Mouse (Mus musculus) heart, postnatal 10 days (tissue): ENCODE measurements around the gene Hmgcr. TPM values are rescaled to one million over a fixed set of nuclear protein-coding genes. Genes with fewer than 3 reads are reported as not detected.
"Not testable (repeated sequence)": the region's sequence is repeated elsewhere in the genome, so short reads cannot be mapped to it uniquely, and the experiment has no call there.

ENCODE experiments used
- DNase-seq, 2 experiments: peaks; one replicate each; pipeline ENCODE4 v3.0.0; 2021
- intact Hi-C: fragments of 180-260 bp; cut with DNase I; formaldehyde crosslinking; loops from one replicate; pipeline ENCODE4 v1.15.1; 2025
- total RNA-seq, 2 experiments: library from RNA; stranded (reverse); gene quantifications; 2 replicates each; pipeline ENCODE4 v1.2.3; 2021

Gene Hmgcr
- total RNA-seq, 2 experiments from 2014 or later, result 16.8 to 22.6 TPM

- intact Hi-C loops, result no loop called here
- DNase-seq, result no peak
Measured at GRCm38 (mm10) chr13:96671078-96671905, 556 bp upstream of the Hmgcr start.

GRCm38 (mm10) chr13:96670019-96670405 is 724 bp downstream of the Hmgcr start:
- intact Hi-C loops, result no loop called here
- DNase-seq, result no peak

GRCm38 (mm10) chr13:96664419-96664974 is 6.2 kb downstream of the Hmgcr start:
- no peak for DNase-seq
- intact Hi-C loops, result no loop called here

GRCm38 (mm10) chr13:96663120-96663519 is 7.6 kb downstream of the Hmgcr start:
- intact Hi-C loops, result not testable (repeated sequence)

GRCm38 (mm10) chr13:96660095-96660860 is 10.5 kb downstream of the Hmgcr start:
- peak; percentile 39 to 46 for DNase-seq
- intact Hi-C loops, result no loop called here

More at GRCm38 (mm10) chr13:96663120-96663519, 7.6 kb downstream of the Hmgcr start:
- not testable (repeated sequence) for DNase-seq

GRCm38 (mm10) chr13:96658936-96659335 is 11.8 kb downstream of the Hmgcr start:
- DNase-seq, result no peak
- intact Hi-C loops, result no loop called here

GRCm38 (mm10) chr13:96656673-96657072 is 14.1 kb downstream of the Hmgcr start:
- no peak for DNase-seq
- intact Hi-C loops, result no loop called here

- intact Hi-C loops, result no loop called here
- no peak for DNase-seq
Measured at GRCm38 (mm10) chr13:96653041-96653440, 17.7 kb downstream of the Hmgcr start.

GRCm38 (mm10) chr13:96645822-96646221 is 24.9 kb downstream of the Hmgcr start:
- no peak for DNase-seq
- intact Hi-C loops, result no loop called here

GRCm38 (mm10) chr13:96644168-96644567 is 26.6 kb downstream of the Hmgcr start:
- intact Hi-C loops, result no loop called here

GRCm38 (mm10) chr13:96630396-96630795 is 40.3 kb downstream of the Hmgcr start:
- intact Hi-C loops, result no loop called here
- no peak for DNase-seq

More at GRCm38 (mm10) chr13:96644168-96644567, 26.6 kb downstream of the Hmgcr start:
- DNase-seq, result no peak

- intact Hi-C loops, result no loop called here
- no peak for DNase-seq
Measured at GRCm38 (mm10) chr13:96620891-96621290, 49.8 kb downstream of the Hmgcr start.

GRCm38 (mm10) chr13:96614615-96615014 is 56.1 kb downstream of the Hmgcr start:
- no peak for DNase-seq
- intact Hi-C loops, result no loop called here

- intact Hi-C loops, result no loop called here
- no peak for DNase-seq
Measured at GRCm38 (mm10) chr13:96604242-96604641, 66.5 kb downstream of the Hmgcr start.

- intact Hi-C loops, result no loop called here
- no peak for DNase-seq
Measured at GRCm38 (mm10) chr13:96599182-96599581, 71.6 kb downstream of the Hmgcr start.

Other genes with a start within 250 kb of the Hmgcr start
- under 1 TPM; 0.41 to 0.97 TPM for gene Ankdd1b, start 199.7 kb downstream of the Hmgcr start, total RNA-seq
- not detected for gene Gm17622, start 180.2 kb downstream of the Hmgcr start, total RNA-seq
- gene Polk, start 128.4 kb downstream of the Hmgcr start, total RNA-seq, result 1 to 10 TPM; 5.8 to 8.1 TPM
- 10 to 100 TPM; 39.4 to 42.0 TPM for gene Col4a3bp, start 128.3 kb downstream of the Hmgcr start, total RNA-seq
- not detected for gene Ankrd31, start 77.3 kb upstream of the Hmgcr start, total RNA-seq